Mouse (Mus musculus) inflammation-experienced regulatory T-cells, adult 16 weeks (primary cell): ENCODE results near the gene Gm14393. TPM values are rescaled to one million over a fixed set of nuclear protein-coding genes. Genes with fewer than 3 reads are reported as not detected.

Experiments
- polyA plus RNA-seq: library from polyadenylated mRNA; unstranded; fragments of 100-300 nt; shearing (Covaris generic); gene quantifications from one replicate; pipeline ENCODE4 v1.2.1, GENCODE M21; 2017

Gene Gm14393
- not detected for polyA plus RNA-seq

GRCm38 (mm10) chr2:175067681-175068261 lies at the start of gene Gm14393:
TSS of gene Gm14393 (minus strand) at chr2:175067781.

Other genes with a start within 250 kb of the Gm14393 start
- gene Gm14444, start 57.5 kb downstream of the Gm14393 start, polyA plus RNA-seq, result 0.51 TPM
- 7.8 TPM for gene Gm14399, start 74.2 kb upstream of the Gm14393 start, polyA plus RNA-seq
- 0.07 TPM for gene Gm14443, start 108.1 kb upstream of the Gm14393 start, polyA plus RNA-seq
- 7.0 TPM for gene Gm14391, start 139.1 kb upstream of the Gm14393 start, polyA plus RNA-seq
- 6.5 TPM for gene Gm14440, start 207.3 kb upstream of the Gm14393 start, polyA plus RNA-seq